Mouse (Mus musculus): ENCODE data around the gene Cfap52.

- TF ChIP-seq POLR2A (IDR thresholded peaks at IDR 0.05; ENCODE audit: insufficient read length, low read depth) (no peak), MYOD1 (IDR thresholded peaks at IDR 0.05; ENCODE audit: control insufficient read depth in 1 of 3, insufficient read length in 2 of 3, low read depth in 2 of 3) (no peak), E2F4 (IDR thresholded peaks at IDR 0.05; ENCODE audit: insufficient read depth) (no peak), TCF12 (IDR thresholded peaks at IDR 0.05; ENCODE audit: insufficient read depth, poor library complexity, severe bottlenecking) (no peak), MYOG (IDR thresholded peaks at IDR 0.05; ENCODE audit: control insufficient read depth in 1 of 3, insufficient read depth in 1 of 3, insufficient read length in 2 of 3, low read depth in 2 of 3) (no peak), MAX (IDR thresholded peaks at IDR 0.05; ENCODE audit: low read depth) (no peak), CEBPB (IDR thresholded peaks at IDR 0.05; ENCODE audit: insufficient read depth, poor library complexity, severe bottlenecking) (no peak), USF1 (IDR thresholded peaks at IDR 0.05; ENCODE audit: low read depth) (no peak), TCF3 (IDR thresholded peaks at IDR 0.05; ENCODE audit: insufficient read length, low read depth) (no peak), SRF (IDR thresholded peaks at IDR 0.05; ENCODE audit: control insufficient read depth, insufficient read length, low read depth) (no peak), POLR2AphosphoS2 (IDR thresholded peaks at IDR 0.05; ENCODE audit: insufficient read length, low read depth) (no peak)
These were observed 43.9 kb upstream of the Cfap52 start for GRCm38 (mm10) chr11:68009377-68009776.
